Mouse (Mus musculus) lung, postnatal 36 days (tissue): Measurements from ENCODE around the gene Fndc3b.

ENCODE experiments used
- DNase-seq: peaks from one replicate; pipeline ENCODE4 v3.0.0; 2022; ENCODE audit warnings: mixed read lengths

Gene Fndc3b

GRCm38 (mm10) chr3:27710648-27711428, at the start of gene Fndc3b:
Gene Fndc3b, minus strand, starts transcription at chr3:27711307.
- peak; percentile 98 for DNase-seq

GRCm38 (mm10) chr3:27760278-27760677, 49.2 kb upstream of the Fndc3b start:
- peak; percentile 17 for DNase-seq

- DNase-seq, result peak; percentile 8
Observed at GRCm38 (mm10) chr3:27758976-27759375, 47.9 kb upstream of the Fndc3b start.

GRCm38 (mm10) chr3:27751657-27752056, 40.5 kb upstream of the Fndc3b start:
- peak; percentile 36 for DNase-seq

- DNase-seq, result no peak
Observed at GRCm38 (mm10) chr3:27751156-27751555, 40.0 kb upstream of the Fndc3b start.

GRCm38 (mm10) chr3:27745651-27746050, 34.5 kb upstream of the Fndc3b start:
- no peak for DNase-seq

- no peak for DNase-seq
Observed at GRCm38 (mm10) chr3:27744754-27745153, 33.6 kb upstream of the Fndc3b start.

GRCm38 (mm10) chr3:27743271-27744145, 32.4 kb upstream of the Fndc3b start:
- DNase-seq, result no peak

GRCm38 (mm10) chr3:27742124-27742523, 31.0 kb upstream of the Fndc3b start:
- no peak for DNase-seq

- no peak for DNase-seq
Observed at GRCm38 (mm10) chr3:27740136-27740535, 29.0 kb upstream of the Fndc3b start.

- DNase-seq, result no peak
Observed at GRCm38 (mm10) chr3:27736180-27736579, 25.1 kb upstream of the Fndc3b start.

GRCm38 (mm10) chr3:27735113-27735512, 24.0 kb upstream of the Fndc3b start:
- DNase-seq, result no peak

- no peak for DNase-seq
Observed at GRCm38 (mm10) chr3:27728798-27729782, 18.0 kb upstream of the Fndc3b start.

GRCm38 (mm10) chr3:27728176-27728575, 17.1 kb upstream of the Fndc3b start:
- DNase-seq, result no peak

- peak; percentile 27 for DNase-seq
Observed at GRCm38 (mm10) chr3:27725752-27726151, 14.6 kb upstream of the Fndc3b start.

GRCm38 (mm10) chr3:27724208-27724607, 13.1 kb upstream of the Fndc3b start:
- no peak for DNase-seq

GRCm38 (mm10) chr3:27718829-27719365, 7.8 kb upstream of the Fndc3b start:
- DNase-seq, result no peak

- DNase-seq, result no peak
Observed at GRCm38 (mm10) chr3:27713971-27714370, 2.9 kb upstream of the Fndc3b start.

GRCm38 (mm10) chr3:27712421-27712820, 1.3 kb upstream of the Fndc3b start:
- DNase-seq, result no peak

- DNase-seq, result peak; percentile 82
Observed at GRCm38 (mm10) chr3:27709906-27710647, 1.0 kb downstream of the Fndc3b start.

- peak; percentile 51 for DNase-seq
Observed at GRCm38 (mm10) chr3:27709096-27709905, 1.8 kb downstream of the Fndc3b start.
